8 mouse cellular contexts compared by ENCODE assay signal in genomic region chr10:91180761-91181460, GRCm38 (mm10). TPM values are rescaled to one million over a fixed set of nuclear protein-coding genes. Genes with fewer than 3 reads are reported as not detected.
DNase-seq lines count a peak whose midpoint lies in the region; ATAC-seq and TF ChIP-seq lines count a peak whose summit lies in the region.

Tmpo (minus strand) TSS chr10:91181315.

- no peaks in the 10 kb centered on the region for H3K79me2 ChIP-seq in heart, adult 2 months (replicated peaks; ENCODE audit: control insufficient read depth, insufficient read depth, low read length)
- H3K79me2 ChIP-seq in MEL (ENCODE audit: control insufficient read depth, insufficient read depth, low read length, poor library complexity) = peaks cover 3% of the 10 kb centered on the region; the same call in 1 of the 2 replicates

- no peak for TF ChIP-seq EP300 in heart, adult 2 months (IDR thresholded peaks at IDR 0.05; ENCODE audit: insufficient read depth, low read depth, low read length)
- no peak for TF ChIP-seq EP300 in MEL (IDR thresholded peaks at IDR 0.05; ENCODE audit: low read depth in 1 of 2, low read length in 2 of 2)
- no peak for TF ChIP-seq EP300 in stomach, postnatal 0 days (optimal IDR thresholded peaks at IDR 0.05)

- peak within 1 kb of the TSS; percentile 62 for H3K4me3 ChIP-seq in heart, adult 2 months
- peak within 1 kb of the TSS; percentile 53 to 79 for H3K4me3 ChIP-seq in MEL (ENCODE audit: control insufficient read depth in 1 of 2, insufficient read depth in 1 of 2, low read depth in 2 of 2, low read length in 2 of 2)
- H3K4me3 ChIP-seq in forebrain, embryonic 13.5 days = peak within 1 kb of the TSS; percentile 52
- H3K4me3 ChIP-seq in hindbrain, embryonic 10.5 days = peak within 1 kb of the TSS; percentile 62
- peak within 1 kb of the TSS; percentile 67 for H3K4me3 ChIP-seq in liver, embryonic 12.5 days
- H3K4me3 ChIP-seq in stomach, postnatal 0 days (ENCODE audit: low read depth, low read length) = peak within 1 kb of the TSS; percentile 54

- no peak for TF ChIP-seq POLR2A in heart, adult 2 months (IDR thresholded peaks at IDR 0.05; ENCODE audit: insufficient read depth, low read depth, low read length)
- no peak for TF ChIP-seq POLR2A in MEL (IDR thresholded peaks at IDR 0.05; ENCODE audit: control insufficient read depth in 1 of 2, insufficient read depth in 1 of 2, low read depth in 1 of 2, low read length in 2 of 2, poor library complexity in 1 of 2)

- peak within 1 kb of the TSS; percentile 88 for H3K9ac ChIP-seq in heart, adult 2 months (ENCODE audit: low read depth, low read length)
- peak within 1 kb of the TSS; percentile 99 for H3K9ac ChIP-seq in MEL (ENCODE audit: control insufficient read depth, low read depth, low read length, poor library complexity, severe bottlenecking)
- H3K9ac ChIP-seq in forebrain, embryonic 13.5 days = peak within 1 kb of the TSS; percentile 73
- peak within 1 kb of the TSS; percentile 80 for H3K9ac ChIP-seq in liver, embryonic 12.5 days
- peak within 1 kb of the TSS; percentile 72 for H3K9ac ChIP-seq in stomach, postnatal 0 days (ENCODE audit: low read length)

- H3K36me3 ChIP-seq in heart, adult 2 months (ENCODE audit: control insufficient read depth, insufficient read depth, low read length) = no peaks in the 10 kb centered on the region
- H3K36me3 ChIP-seq in MEL (ENCODE audit: control insufficient read depth in 1 of 2, insufficient read depth in 2 of 2, low read length in 2 of 2) = peaks cover 0 to 6% of the 10 kb centered on the region in 2 experiments; a peak in 1 of 4 replicates
- no peaks in the 10 kb centered on the region for H3K36me3 ChIP-seq in forebrain, embryonic 13.5 days (ENCODE audit: poor library complexity, severe bottlenecking)
- no peaks in the 10 kb centered on the region for H3K36me3 ChIP-seq in hindbrain, embryonic 10.5 days
- H3K36me3 ChIP-seq in liver, embryonic 12.5 days = no peaks in the 10 kb centered on the region
- no peaks in the 10 kb centered on the region for H3K36me3 ChIP-seq in stomach, postnatal 0 days (ENCODE audit: control insufficient read depth, insufficient read depth, low read length)

- H3K27ac ChIP-seq in heart, adult 2 months = peak within 1 kb of the TSS; percentile 98
- H3K27ac ChIP-seq in MEL (ENCODE audit: control insufficient read depth, low read depth, low read length) = peak within 1 kb of the TSS; percentile 100
- peak within 1 kb of the TSS; percentile 99 for H3K27ac ChIP-seq in forebrain, embryonic 13.5 days
- H3K27ac ChIP-seq in hindbrain, embryonic 10.5 days = peak within 1 kb of the TSS; percentile 97
- H3K27ac ChIP-seq in liver, embryonic 12.5 days = peak within 1 kb of the TSS; percentile 99
- peak within 1 kb of the TSS; percentile 99 for H3K27ac ChIP-seq in stomach, postnatal 0 days (replicated peaks)

- no peak for TF ChIP-seq RAD21 in MEL (IDR thresholded peaks at IDR 0.05; ENCODE audit: low read depth, low read length)

- no peaks in the 10 kb centered on the region for H3K9me3 ChIP-seq in MEL (replicated peaks; ENCODE audit: insufficient read depth, low read length)
- no peaks in the 10 kb centered on the region for H3K9me3 ChIP-seq in forebrain, embryonic 13.5 days (replicated peaks)
- no peaks in the 10 kb centered on the region for H3K9me3 ChIP-seq in hindbrain, embryonic 10.5 days
- H3K9me3 ChIP-seq in liver, embryonic 12.5 days (replicated peaks) = no peaks in the 10 kb centered on the region
- H3K9me3 ChIP-seq in stomach, postnatal 0 days (ENCODE audit: control insufficient read depth, low read length) = no peaks in the 10 kb centered on the region

- TF ChIP-seq CTCF in heart, adult 2 months (IDR thresholded peaks at IDR 0.05) = no peak
- no peak for TF ChIP-seq CTCF in MEL (IDR thresholded peaks at IDR 0.05 in 2 of 3, conservative IDR thresholded peaks at IDR 0.05 in 1 of 3; ENCODE audit: control insufficient read depth in 1 of 3, insufficient read depth in 1 of 3, low read depth in 2 of 3, low read length in 3 of 3, poor library complexity in 1 of 3, severe bottlenecking in 1 of 3)
- TF ChIP-seq CTCF in stomach, postnatal 0 days (IDR thresholded peaks at IDR 0.05; ENCODE audit: low read depth) = no peak

- intact Hi-C loops in heart, adult 2 months (cut with DNase I) = loop anchor here (1.0 to 10.0 kb wide), 3 partner anchors 10 to 1834 kb away; no protein-coding TSS in a partner anchor

- H3K4me1 ChIP-seq in heart, adult 2 months (ENCODE audit: control insufficient read depth, insufficient read depth, low read length) = peaks cover 5% of the 10 kb centered on the region; the same call in 1 of the 2 replicates
- H3K4me1 ChIP-seq in MEL (ENCODE audit: control insufficient read depth in 1 of 2, insufficient read depth in 2 of 2, low read length in 2 of 2) = peaks cover 2 to 11% of the 10 kb centered on the region in 2 experiments; a peak in 3 of 4 replicates
- H3K4me1 ChIP-seq in forebrain, embryonic 13.5 days = peaks cover 21% of the 10 kb centered on the region
- peaks cover 28% of the 10 kb centered on the region for H3K4me1 ChIP-seq in hindbrain, embryonic 10.5 days (replicated peaks)
- H3K4me1 ChIP-seq in liver, embryonic 12.5 days = peaks cover 56% of the 10 kb centered on the region
- H3K4me1 ChIP-seq in stomach, postnatal 0 days (replicated peaks; ENCODE audit: control insufficient read depth, insufficient read depth) = peaks cover 3% of the 10 kb centered on the region; the same call in 1 of the 2 replicates

- WGBS in heart, adult 2 months = 13% methylated on average over 18 of the region's 18 CpGs
- 10% methylated on average over 18 of the region's 18 CpGs for WGBS in forebrain, embryonic 13.5 days
- WGBS in hindbrain, embryonic 10.5 days = 14% methylated on average over 18 of the region's 18 CpGs
- WGBS in liver, embryonic 12.5 days (ENCODE audit: insufficient replicate concordance) = 10% methylated on average over 18 of the region's 18 CpGs
- WGBS in stomach, postnatal 0 days = 6% methylated on average over 18 of the region's 18 CpGs

- peak; percentile 11 for ATAC-seq in forebrain, embryonic 13.5 days
- peak; percentile 1; the same call in 1 of the 2 replicates for ATAC-seq in liver, embryonic 12.5 days
- no peak for ATAC-seq in stomach, postnatal 0 days (ENCODE audit: low FRiP score, low TSS enrichment)

- no peaks in the 10 kb centered on the region for H3K27me3 ChIP-seq in heart, adult 2 months (ENCODE audit: control insufficient read depth, insufficient read depth, low read length)
- no peaks in the 10 kb centered on the region for H3K27me3 ChIP-seq in MEL (ENCODE audit: control insufficient read depth in 1 of 2, insufficient read depth in 2 of 2, low read length in 2 of 2)
- no peaks in the 10 kb centered on the region for H3K27me3 ChIP-seq in forebrain, embryonic 13.5 days
- H3K27me3 ChIP-seq in hindbrain, embryonic 10.5 days (ENCODE audit: insufficient read depth, poor library complexity, severe bottlenecking) = no peaks in the 10 kb centered on the region
- H3K27me3 ChIP-seq in liver, embryonic 12.5 days (replicated peaks) = no peaks in the 10 kb centered on the region
- H3K27me3 ChIP-seq in stomach, postnatal 0 days (ENCODE audit: control insufficient read depth, insufficient read depth, low read length) = no peaks in the 10 kb centered on the region

- H3K4me2 ChIP-seq in forebrain, embryonic 13.5 days = peak within 1 kb of the TSS; percentile 60
- H3K4me2 ChIP-seq in liver, embryonic 12.5 days = peak within 1 kb of the TSS; percentile 73
- H3K4me2 ChIP-seq in stomach, postnatal 0 days (replicated peaks; ENCODE audit: low read depth) = peak within 1 kb of the TSS; percentile 52

- DNase-seq in heart, adult 2 months = no peak
- no peak for DNase-seq in heart, adult 9 months (ENCODE audit: low spot score in 2 of 2)
- no peak for DNase-seq in MEL (ENCODE audit: low read depth, low spot score)
- no peak for DNase-seq in hindbrain, embryonic 10.5 days (ENCODE audit: low spot score)
- no peak for DNase-seq in stomach, postnatal 0 days (ENCODE audit: low spot score)
- DNase-seq in kidney, postnatal 25 days = no peak

TF ChIP-seq in MEL, 35 proteins besides CTCF, POLR2A, EP300 and RAD21:
- peak; percentile 27; the same call in 1 of the 2 replicates for TF ChIP-seq UBTF (IDR thresholded peaks at IDR 0.05; ENCODE audit: borderline replicate concordance, insufficient read depth, low read depth, low read length)
- TF ChIP-seq SIN3A (IDR thresholded peaks at IDR 0.05; ENCODE audit: low read length) = no peak
- no peak for TF ChIP-seq ZNF384 (IDR thresholded peaks at IDR 0.05; ENCODE audit: low read depth, low read length)
TF ChIP-seq in MEL: peak in this region for 1.

RNA-seq across cellular contexts. Expression of gene Tmpo, which starts in this region (rescaled TPM):
- total RNA-seq in heart, adult 2 months (2021) = 10 to 100 TPM; 39.8 to 40.1 TPM
- polyA plus RNA-seq in heart, adult 2 months (2012; rRNA removed) = 13.9 and 26.2 TPM in 2 replicates
- 211 and 225 TPM in 2 replicates for total RNA-seq in MEL (2012; rRNA removed)
- 100 to 1,000 TPM; 215 to 219 TPM for polyA plus RNA-seq in MEL (2012; ENCODE audit: insufficient read depth in 1 of 2, insufficient read length in 2 of 2, low read depth in 1 of 2, low replicate concordance in 2 of 2, missing spikeins in 1 of 2)
- polyA plus RNA-seq in forebrain, embryonic 13.5 days (2015; fragmentation: Nextera tagmentation; extraction: Ambion mirVana) = 250 and 265 TPM in 2 replicates
- polyA plus RNA-seq in hindbrain, embryonic 10.5 days (2016; fragmentation: Nextera tagmentation; extraction: Ambion mirVana) = 234 and 258 TPM in 2 replicates
- polyA plus RNA-seq in liver, embryonic 12.5 days (2016; fragmentation: Nextera tagmentation; extraction: Ambion mirVana) = 215 and 229 TPM in 2 replicates
- polyA plus RNA-seq in stomach, postnatal 0 days (2015; fragmentation: Nextera tagmentation; extraction: Ambion mirVana) = 57.1 and 59.6 TPM in 2 replicates
